Mouse (Mus musculus) forebrain, embryonic 13.5 days (tissue): ENCODE results near the gene Otp. TPM values are rescaled to one million over a fixed set of nuclear protein-coding genes. Genes with fewer than 3 reads are reported as not detected.

Experiments used
- ATAC-seq: fragments of 200-750 bp; cut with Nextera tagmentation; 2 replicates; pipeline ENCODE4 v1.8.0; 2017
- H3K27ac ChIP-seq: fragments of 300-500 bp; sonication (generic); 2 replicates; pipeline ENCODE4 v1.5.1; 2015; ENCODE audit warnings: inconsistent platforms, mild to moderate bottlenecking, moderate library complexity
- H3K27me3 ChIP-seq: fragments of 300-500 bp; sonication (generic); 2 replicates; pipeline ENCODE4 v1.6.1; 2015; ENCODE audit warnings: mild to moderate bottlenecking, inconsistent platforms
- H3K36me3 ChIP-seq: fragments of 300-500 bp; sonication (generic); 2 replicates; pipeline ENCODE4 v1.6.1; 2015; ENCODE audit warnings: mild to moderate bottlenecking, inconsistent platforms; ENCODE audit not compliant: poor library complexity, severe bottlenecking
- H3K4me1 ChIP-seq: fragments of 300-500 bp; sonication (generic); 2 replicates; pipeline ENCODE4 v1.6.1; 2015; ENCODE audit warnings: inconsistent platforms
- H3K4me2 ChIP-seq: fragments of 300-500 bp; sonication (generic); 2 replicates; pipeline ENCODE4 v1.6.1; 2015; ENCODE audit warnings: inconsistent platforms, mild to moderate bottlenecking, moderate library complexity
- H3K4me3 ChIP-seq: fragments of 300-500 bp; sonication (generic); 2 replicates; pipeline ENCODE4 v1.5.1; 2015; ENCODE audit warnings: mild to moderate bottlenecking, inconsistent platforms
- H3K9ac ChIP-seq: fragments of 300-500 bp; sonication (generic); 2 replicates; pipeline ENCODE4 v1.6.1; 2015; ENCODE audit warnings: mild to moderate bottlenecking, inconsistent platforms
- H3K9me3 ChIP-seq: fragments of 300-500 bp; sonication (generic); replicated peaks from 2 replicates; pipeline ENCODE4 v1.6.1; 2016; ENCODE audit warnings: inconsistent platforms
- WGBS: fragments of 180-500 bp; shearing (Covaris S2); methylation state at CpG from one replicate; pipeline ENCODE4 v1.1.7; 2015; 5-methylcytosine and 5-hydroxymethylcytosine counted together
- polyA plus RNA-seq: library from polyadenylated mRNA; unstranded; fragments of >200 nt; fragmentation: Nextera tagmentation; extraction: Ambion mirVana; gene quantifications from 2 replicates; pipeline ENCODE4 v1.2.1, GENCODE M21; 2015

Otp gene
- 3.7 and 10.3 TPM in 2 replicates for polyA plus RNA-seq

- H3K27me3 ChIP-seq: peaks cover 86% of the 10 kb centered on the region
- H3K4me1 ChIP-seq: peaks cover 5% of the 10 kb centered on the region; the same call in 1 of the 2 replicates
- no peaks in the 10 kb centered on the region for H3K36me3 ChIP-seq
- peak within 1 kb of the TSS; percentile 13 for H3K4me3 ChIP-seq
- peak; percentile 66; the same call in 1 of the 2 replicates for ATAC-seq
- H3K9me3 ChIP-seq: no peaks in the 10 kb centered on the region
- peak within 1 kb of the TSS; percentile 31; the same call in 1 of the 2 replicates for H3K27ac ChIP-seq
- H3K9ac ChIP-seq: no peak within 1 kb of the TSS
- under 1% methylated on average over 23 of the region's 30 CpGs for WGBS
- H3K4me2 ChIP-seq: peak within 1 kb of the TSS; percentile 18; the same call in 1 of the 2 replicates
Measured at GRCm38 (mm10) chr13:94875396-94875880, at the start of gene Otp. Gene Otp (plus strand): TSS chr13:94875602.

GRCm38 (mm10) chr13:94826389-94826788 is 49.0 kb upstream of the Otp start:
- Histone ChIP-seq H3K4me2 (no peak overlapping the region), H3K27me3 (no peaks in the 10 kb centered on the region), H3K9ac (no peak overlapping the region), H3K36me3 (no peaks in the 10 kb centered on the region), H3K9me3 (no peaks in the 10 kb centered on the region), H3K4me3 (no peak overlapping the region), H3K4me1 (peaks cover 21% of the 10 kb centered on the region; the same call in 1 of the 2 replicates), H3K27ac (no peak overlapping the region)
- ATAC-seq: no peak
- whole genome bisulfite sequencing: 93% methylated on average over 5 of the region's 5 CpGs

- Histone ChIP-seq H3K27ac (no peak overlapping the region), H3K4me3 (no peak overlapping the region), H3K4me1 (peaks cover 15% of the 10 kb centered on the region; the same call in 1 of the 2 replicates), H3K9ac (no peak overlapping the region), H3K9me3 (no peaks in the 10 kb centered on the region), H3K36me3 (no peaks in the 10 kb centered on the region), H3K4me2 (no peak overlapping the region), H3K27me3 (no peaks in the 10 kb centered on the region)
- no peak for ATAC-seq
- WGBS: 94% methylated on average over 2 of the region's 2 CpGs
Measured at GRCm38 (mm10) chr13:94826986-94827385, 48.4 kb upstream of the Otp start.

GRCm38 (mm10) chr13:94827847-94828246 is 47.6 kb upstream of the Otp start:
- Histone ChIP-seq H3K4me1 (peaks cover 15% of the 10 kb centered on the region; the same call in 1 of the 2 replicates), H3K27me3 (no peaks in the 10 kb centered on the region), H3K27ac (no peak overlapping the region), H3K36me3 (peaks cover 6% of the 10 kb centered on the region), H3K4me2 (no peak overlapping the region), H3K4me3 (no peak overlapping the region), H3K9me3 (no peaks in the 10 kb centered on the region), H3K9ac (no peak overlapping the region)
- ATAC-seq: no peak
- WGBS: 29% methylated on average over 2 of the region's 2 CpGs

GRCm38 (mm10) chr13:94838047-94838720 is 37.2 kb upstream of the Otp start:
- ATAC-seq: no peak
- WGBS: 72% methylated on average over 5 of the region's 5 CpGs
- H3K9me3 ChIP-seq: no peaks in the 10 kb centered on the region
- no peak overlapping the region for H3K27ac ChIP-seq
- peaks cover 16% of the 10 kb centered on the region for H3K4me1 ChIP-seq
- no peak overlapping the region for H3K4me3 ChIP-seq
- H3K36me3 ChIP-seq: peaks cover 26% of the 10 kb centered on the region
- H3K9ac ChIP-seq: no peak overlapping the region
- H3K27me3 ChIP-seq: no peaks in the 10 kb centered on the region
- H3K4me2 ChIP-seq: no peak overlapping the region

GRCm38 (mm10) chr13:94838756-94839337 is 36.6 kb upstream of the Otp start:
- no peaks in the 10 kb centered on the region for H3K27me3 ChIP-seq
- no peaks in the 10 kb centered on the region for H3K9me3 ChIP-seq
- H3K4me1 ChIP-seq: peaks cover 16% of the 10 kb centered on the region
- H3K27ac ChIP-seq: no peak overlapping the region
- no peak overlapping the region for H3K4me2 ChIP-seq
- H3K4me3 ChIP-seq: no peak overlapping the region
- 70% methylated on average over 8 of the region's 8 CpGs for whole genome bisulfite sequencing
- peak; percentile 87 for ATAC-seq
- H3K36me3 ChIP-seq: peaks cover 23% of the 10 kb centered on the region
- H3K9ac ChIP-seq: no peak overlapping the region

GRCm38 (mm10) chr13:94843236-94843635 is 32.2 kb upstream of the Otp start:
- no peak overlapping the region for H3K27ac ChIP-seq
- no peak overlapping the region for H3K9ac ChIP-seq
- no peaks in the 10 kb centered on the region for H3K9me3 ChIP-seq
- WGBS: 63% methylated on average over 5 of the region's 5 CpGs
- peaks cover 7% of the 10 kb centered on the region for H3K4me1 ChIP-seq
- no peak for ATAC-seq
- H3K4me2 ChIP-seq: no peak overlapping the region
- no peak overlapping the region for H3K4me3 ChIP-seq
- H3K36me3 ChIP-seq: peaks cover 13% of the 10 kb centered on the region
- H3K27me3 ChIP-seq: no peaks in the 10 kb centered on the region

- Histone ChIP-seq H3K27me3 (0 out of 2 replicates have a peak, but pooled peaks cover 8% of the 10 kb centered on the region), H3K27ac (no peak overlapping the region), H3K4me3 (no peak overlapping the region), H3K9me3 (no peaks in the 10 kb centered on the region), H3K36me3 (0 out of 2 replicates have a peak, but pooled peaks cover 3% of the 10 kb centered on the region), H3K4me2 (no peak overlapping the region), H3K9ac (no peak overlapping the region), H3K4me1 (no peaks in the 10 kb centered on the region)
- no peak for ATAC-seq
- 73% methylated on average over 7 of the region's 7 CpGs for WGBS
Measured at GRCm38 (mm10) chr13:94847870-94848269, 27.5 kb upstream of the Otp start.

- ATAC-seq: no peak
- 78% methylated on average over 13 of the region's 13 CpGs for WGBS
- Histone ChIP-seq H3K27me3 (peaks cover 18% of the 10 kb centered on the region), H3K4me2 (no peak overlapping the region), H3K27ac (no peak overlapping the region), H3K36me3 (no peaks in the 10 kb centered on the region), H3K4me1 (no peaks in the 10 kb centered on the region), H3K4me3 (no peak overlapping the region), H3K9ac (no peak overlapping the region), H3K9me3 (no peaks in the 10 kb centered on the region)
Measured at GRCm38 (mm10) chr13:94849351-94849750, 26.1 kb upstream of the Otp start.

- no peak overlapping the region for H3K9ac ChIP-seq
- peaks cover 75% of the 10 kb centered on the region for H3K27me3 ChIP-seq
- no peak for ATAC-seq
Measured at GRCm38 (mm10) chr13:94858016-94858575, 17.3 kb upstream of the Otp start.

GRCm38 (mm10) chr13:94859256-94859655 is 16.1 kb upstream of the Otp start:
- Histone ChIP-seq H3K9me3 (no peaks in the 10 kb centered on the region), H3K4me3 (no peak overlapping the region), H3K9ac (no peak overlapping the region), H3K4me2 (no peak overlapping the region), H3K36me3 (no peaks in the 10 kb centered on the region), H3K27ac (no peak overlapping the region), H3K27me3 (peaks cover 77% of the 10 kb centered on the region), H3K4me1 (peaks cover 7% of the 10 kb centered on the region)
- WGBS: 84% methylated on average over 8 of the region's 8 CpGs
- no peak for ATAC-seq

More at GRCm38 (mm10) chr13:94858016-94858575, 17.3 kb upstream of the Otp start:
- WGBS: 58% methylated on average over 8 of the region's 8 CpGs
- Histone ChIP-seq H3K4me1 (peaks cover 7% of the 10 kb centered on the region), H3K4me3 (no peak overlapping the region), H3K4me2 (no peak overlapping the region), H3K9me3 (no peaks in the 10 kb centered on the region), H3K27ac (no peak overlapping the region), H3K36me3 (no peaks in the 10 kb centered on the region)
